Mouse (Mus musculus): ENCODE data around the gene Plagl2. TPM values are rescaled to one million over a fixed set of nuclear protein-coding genes. Genes with fewer than 3 reads are reported as not detected.

Gene Plagl2
- polyA plus RNA-seq (2014; fragmentation: Illumina TruSeq; extraction: RNeasy Lipid Tissue Mini Kit (QIAGEN cat#74804); ENCODE audit: low read depth, low replicate concordance) = 2.0 TPM

GRCm38 (mm10) chr2:153241250-153242014 lies at the start of gene Plagl2, which contains the start of gene Pofut1:
Gene Plagl2, minus strand, starts transcription at chr2:153241426.
Gene Pofut1, plus strand, starts transcription at chr2:153241533.

GRCm38 (mm10) chr2:153224946-153225594 lies 16.2 kb downstream of the Plagl2 start, which contains the start of gene Tspyl3:
Gene Tspyl3, minus strand, starts transcription at chr2:153225441.

Other genes starting within 250 kb of the Plagl2 start
- 26.6 TPM for gene Pdrg1, start 226.0 kb downstream of the Plagl2 start, polyA plus RNA-seq (2014; fragmentation: Illumina TruSeq; extraction: RNeasy Lipid Tissue Mini Kit (QIAGEN cat#74804); ENCODE audit: low read depth, low replicate concordance)
- not detected for gene Xkr7, start 209.6 kb downstream of the Plagl2 start, polyA plus RNA-seq (2014; fragmentation: Illumina TruSeq; extraction: RNeasy Lipid Tissue Mini Kit (QIAGEN cat#74804); ENCODE audit: low read depth, low replicate concordance)
- gene Ccm2l, start 175.5 kb downstream of the Plagl2 start, polyA plus RNA-seq (2014; fragmentation: Illumina TruSeq; extraction: RNeasy Lipid Tissue Mini Kit (QIAGEN cat#74804); ENCODE audit: low read depth, low replicate concordance) = 1.2 TPM
- 0.72 TPM for gene Hck, start 133.0 kb downstream of the Plagl2 start, polyA plus RNA-seq (2014; fragmentation: Illumina TruSeq; extraction: RNeasy Lipid Tissue Mini Kit (QIAGEN cat#74804); ENCODE audit: low read depth, low replicate concordance)
- gene Tm9sf4, start 80.1 kb downstream of the Plagl2 start, polyA plus RNA-seq (2014; fragmentation: Illumina TruSeq; extraction: RNeasy Lipid Tissue Mini Kit (QIAGEN cat#74804); ENCODE audit: low read depth, low replicate concordance) = 18.9 TPM
- gene Tspyl3, start 16.0 kb downstream of the Plagl2 start, polyA plus RNA-seq (2014; fragmentation: Illumina TruSeq; extraction: RNeasy Lipid Tissue Mini Kit (QIAGEN cat#74804); ENCODE audit: low read depth, low replicate concordance) = 0.19 TPM
- gene Pofut1, start 107 bp upstream of the Plagl2 start, polyA plus RNA-seq (2014; fragmentation: Illumina TruSeq; extraction: RNeasy Lipid Tissue Mini Kit (QIAGEN cat#74804); ENCODE audit: low read depth, low replicate concordance) = 4.2 TPM
- gene Kif3b, start 50.0 kb upstream of the Plagl2 start, polyA plus RNA-seq (2014; fragmentation: Illumina TruSeq; extraction: RNeasy Lipid Tissue Mini Kit (QIAGEN cat#74804); ENCODE audit: low read depth, low replicate concordance) = 4.6 TPM
- 6.9 TPM for gene Asxl1, start 104.4 kb upstream of the Plagl2 start, polyA plus RNA-seq (2014; fragmentation: Illumina TruSeq; extraction: RNeasy Lipid Tissue Mini Kit (QIAGEN cat#74804); ENCODE audit: low read depth, low replicate concordance)